Mouse (Mus musculus) heart, adult 2 months (tissue): ENCODE data around the gene Nhp2. TPM values are rescaled to one million over a fixed set of nuclear protein-coding genes. Genes with fewer than 3 reads are reported as not detected.
A peak's percentile ranks its signal among the peaks of the same experiment; 100 is the strongest.

Experiments used
- DNase-seq, 2 experiments: peaks; one replicate each; pipeline ENCODE4 v3.0.0; 2021
- H3K27ac ChIP-seq: fragments of 200-600 bp; 2 replicates; pipeline ENCODE4 v1.8.1; 2022
- H3K27me3 ChIP-seq: fragments of 200-500 bp; 2 replicates; pipeline ENCODE4 v1.6.1; 2012; ENCODE audit warnings: mild to moderate bottlenecking, low read length, inconsistent platforms, mixed read lengths; ENCODE audit not compliant: control insufficient read depth, insufficient read depth
- H3K36me3 ChIP-seq: fragments of 200-500 bp; 2 replicates; pipeline ENCODE4 v1.6.1; 2012; ENCODE audit warnings: low read length, inconsistent platforms; ENCODE audit not compliant: control insufficient read depth, insufficient read depth
- H3K4me1 ChIP-seq: fragments of 200-500 bp; 2 replicates; pipeline ENCODE4 v1.6.1; 2011; ENCODE audit warnings: low read length; ENCODE audit not compliant: control insufficient read depth, insufficient read depth
- H3K4me3 ChIP-seq: fragments of 200-600 bp; 2 replicates; pipeline ENCODE4 v1.8.1; 2022
- H3K79me2 ChIP-seq: fragments of 200-500 bp; replicated peaks from 2 replicates; pipeline ENCODE4 v1.6.1; 2012; ENCODE audit warnings: mild to moderate bottlenecking, inconsistent platforms, low read length, moderate library complexity, mixed read lengths; ENCODE audit not compliant: control insufficient read depth, insufficient read depth
- H3K9ac ChIP-seq: fragments of 200-500 bp; 2 replicates; pipeline ENCODE4 v1.6.1; 2012; ENCODE audit warnings: low read depth, mild to moderate bottlenecking, control low read depth, inconsistent platforms, low read length, mixed read lengths
- CTCF ChIP-seq: fragments of 200-600 bp; IDR thresholded peaks from 2 replicates; pipeline ENCODE4 v1.8.1; 2022; ENCODE audit warnings: antibody characterized with exemption, mild to moderate bottlenecking, moderate library complexity
- EP300 ChIP-seq: fragments of 200-500 bp; IDR thresholded peaks from 2 replicates; pipeline ENCODE4 v1.6.1; 2011; ENCODE audit warnings: low read depth, low read length, control low read depth; ENCODE audit not compliant: insufficient read depth
- POLR2A ChIP-seq: fragments of 200-500 bp; IDR thresholded peaks from 2 replicates; pipeline ENCODE4 v1.6.1; 2011; ENCODE audit warnings: mild to moderate bottlenecking, low read depth, low read length, control low read depth; ENCODE audit not compliant: insufficient read depth
- WGBS: fragments of 180-500 bp; shearing (Covaris S2); methylation state at CpG from one replicate; pipeline ENCODE4 v1.1.7; 2018; 5-methylcytosine and 5-hydroxymethylcytosine counted together
- intact Hi-C: fragments of 180-260 bp; cut with DNase I; formaldehyde crosslinking; loops from one replicate; pipeline ENCODE4 v1.15.1; 2025
- polyA plus RNA-seq: library from polyadenylated mRNA; depleted of rRNA; stranded (reverse); fragments of >200 nt; gene quantifications from 2 replicates; pipeline ENCODE4 v1.2.3, GENCODE M21; 2012
- total RNA-seq, 2 experiments: library from RNA; stranded (reverse); gene quantifications; 2 replicates each; pipeline ENCODE4 v1.2.3; 2021

The Nhp2 gene
- total and polyA plus RNA-seq, 3 experiments, result 18.4 to 24.8 (median 19.0) TPM

DNA sequence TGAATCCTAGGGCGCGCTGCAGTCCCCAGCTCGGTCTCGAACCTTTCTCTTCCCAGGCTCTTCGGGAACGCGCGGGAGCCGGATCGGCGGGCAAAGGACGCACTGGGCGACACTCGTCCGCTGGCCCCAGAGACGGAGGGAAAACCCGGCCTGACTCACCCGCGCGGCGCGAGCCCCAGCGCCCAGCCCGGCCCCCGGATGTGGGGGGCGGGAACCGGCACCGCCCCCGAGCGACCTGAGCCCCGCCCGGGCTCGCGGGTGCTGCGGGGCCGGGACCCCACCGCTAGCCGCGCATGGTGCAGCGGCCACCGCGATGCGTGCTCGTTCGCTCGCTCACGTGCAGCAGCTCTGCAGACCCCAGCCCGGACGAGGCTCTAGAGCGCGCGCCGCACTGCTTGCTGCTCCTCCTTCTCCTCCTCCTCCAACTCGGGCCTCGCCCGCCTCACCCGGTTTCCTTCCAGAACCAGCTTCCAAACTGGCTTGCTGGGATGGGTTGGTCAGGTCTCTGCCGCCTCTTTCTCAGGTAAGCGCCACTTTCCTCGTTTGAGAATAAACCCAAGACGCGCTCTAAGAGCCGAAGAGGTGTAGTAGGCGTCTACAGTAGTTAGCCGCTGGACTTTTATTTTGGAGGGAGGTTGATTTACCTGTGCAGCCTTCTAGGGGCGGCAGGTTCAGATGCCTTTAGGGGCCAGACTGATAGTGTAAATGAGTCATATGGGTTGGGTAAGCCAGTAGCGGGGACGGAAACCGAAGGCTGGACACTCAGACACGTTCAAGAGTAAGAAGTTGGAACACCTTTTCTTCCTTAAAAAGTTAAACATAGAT lies 31.4 kb downstream of the Nhp2 start, which contains the start of the genes N4bp3 and D930048N14Rik:
Gene N4bp3, minus strand, starts transcription at position 152 of the 825 bp plus-strand sequence.
Gene D930048N14Rik, plus strand, starts transcription at position 264 of the 825 bp plus-strand sequence.
- H3K27ac ChIP-seq, result peak within 1 kb of the TSS; percentile 86

DNA sequence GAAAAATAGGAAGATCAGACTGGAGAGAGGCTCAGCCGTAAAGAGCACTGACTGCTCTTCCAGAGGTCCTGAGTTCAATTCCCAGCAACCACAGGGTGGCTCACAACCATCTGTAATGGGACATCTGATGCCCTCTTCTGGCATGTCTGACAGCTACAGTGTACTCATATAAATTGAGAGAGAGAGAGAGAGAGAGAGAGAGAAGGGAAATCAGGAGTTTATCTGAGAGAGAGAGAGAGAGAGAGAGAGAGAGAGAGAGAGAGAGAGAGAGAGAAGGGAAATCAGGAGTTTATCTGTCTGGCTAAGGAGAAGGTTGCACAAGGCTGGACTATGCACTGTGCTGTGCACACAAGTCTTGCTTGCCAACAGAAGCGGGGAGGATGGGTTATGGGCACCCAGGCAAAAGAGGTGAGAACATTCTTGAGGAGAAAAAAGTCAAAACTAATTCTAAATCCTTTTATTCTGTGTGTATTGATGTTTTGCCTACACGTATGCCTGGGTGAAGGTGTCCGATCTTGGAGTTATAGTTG lies 33.4 kb downstream of the Nhp2 start:
- H3K27me3 ChIP-seq, result no peaks in the 10 kb centered on the region
- no peaks in the 10 kb centered on the region for H3K79me2 ChIP-seq
- 94% methylated on average over 4 of the region's 4 CpGs for WGBS
- no peak overlapping the region for H3K27ac ChIP-seq
- H3K4me1 ChIP-seq, result 0 out of 2 replicates have a peak, but pooled peaks cover 1% of the 10 kb centered on the region
- DNase-seq, result no peak
- intact Hi-C loops, result loop anchor here (2.0 kb wide), 2 partner anchors 28 to 34 kb away; partner anchors contain the start of gene Nhp2
- TF ChIP-seq POLR2A (no peak), CTCF (no peak), EP300 (no peak)
- H3K36me3 ChIP-seq, result no peaks in the 10 kb centered on the region
- H3K4me3 ChIP-seq, result no peak overlapping the region
- no peak overlapping the region for H3K9ac ChIP-seq

More for the DNA sequence above, 31.4 kb downstream of the Nhp2 start, which contains the start of the genes N4bp3 and D930048N14Rik:
- Histone ChIP-seq H3K4me3 (peak within 1 kb of the TSS; percentile 76), H3K27me3 (no peaks in the 10 kb centered on the region), H3K9ac (peak within 1 kb of the TSS; percentile 87), H3K36me3 (no peaks in the 10 kb centered on the region), H3K79me2 (no peaks in the 10 kb centered on the region), H3K4me1 (peaks cover 5% of the 10 kb centered on the region)
- intact Hi-C loops, result no loop called here
- peak; percentile 89 for DNase-seq
- TF ChIP-seq EP300 (no peak), POLR2A (peak; percentile 68), CTCF (peak; percentile 34)
- 2% methylated on average over 67 of the region's 70 CpGs for WGBS

DNA sequence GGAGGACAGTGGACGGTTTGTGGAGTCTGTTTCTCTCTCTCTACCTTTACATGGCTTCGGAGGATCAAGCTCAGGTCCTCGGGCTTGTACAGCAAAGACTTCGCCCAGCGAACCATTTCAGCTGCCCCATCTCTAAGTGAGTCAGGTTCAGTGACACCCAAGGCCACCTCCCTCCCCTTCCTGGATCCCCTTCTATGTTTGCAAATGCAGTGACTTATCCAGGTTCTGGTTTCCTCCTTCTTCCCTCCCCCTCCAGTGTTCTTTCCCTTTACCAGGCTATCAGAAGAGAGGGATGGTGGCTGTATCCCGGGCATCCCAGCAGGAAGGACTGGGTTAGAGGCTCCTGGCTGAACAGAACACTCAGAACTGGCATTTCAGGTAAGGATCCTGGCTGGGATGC lies 34.2 kb downstream of the Nhp2 start:
- H3K9ac ChIP-seq, result no peak overlapping the region
- TF ChIP-seq POLR2A, result no peak
- TF ChIP-seq EP300, result no peak
- no peak for TF ChIP-seq CTCF
- no peak overlapping the region for H3K4me3 ChIP-seq
- no peaks in the 10 kb centered on the region for H3K27me3 ChIP-seq
- intact Hi-C loops, result loop anchor here (2.0 kb wide), 2 partner anchors 27 to 35 kb away; partner anchors contain the start of gene Nhp2
- WGBS, result 86% methylated on average over 6 of the region's 6 CpGs
- no peaks in the 10 kb centered on the region for H3K36me3 ChIP-seq
- peaks cover 1% of the 10 kb centered on the region; the same call in 1 of the 2 replicates for H3K4me1 ChIP-seq
- H3K79me2 ChIP-seq, result no peaks in the 10 kb centered on the region
- no peak overlapping the region for H3K27ac ChIP-seq
- no peak for DNase-seq

DNA sequence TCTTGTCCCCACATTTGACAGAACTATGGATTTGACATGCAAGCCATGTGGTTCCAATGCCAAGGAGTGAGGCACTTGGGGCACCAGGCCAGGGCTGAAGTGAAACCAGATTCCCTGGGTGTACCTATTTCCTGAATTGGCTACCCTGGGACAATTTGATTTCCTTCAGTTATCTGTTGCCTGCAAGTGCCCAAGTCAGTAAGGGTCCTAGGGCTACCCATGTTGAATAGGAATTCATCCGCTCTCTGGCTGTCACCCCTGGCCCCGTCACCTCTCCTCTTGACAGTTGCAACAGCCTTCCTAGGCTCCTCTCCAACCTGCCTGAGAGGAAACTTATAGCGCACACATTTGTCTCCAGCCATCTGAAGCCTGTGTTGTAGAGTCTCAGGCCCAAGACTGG lies 35.4 kb downstream of the Nhp2 start:
- intact Hi-C loops, result no loop called here
- no peak overlapping the region for H3K9ac ChIP-seq
- H3K27me3 ChIP-seq, result no peaks in the 10 kb centered on the region
- WGBS, result 94% methylated on average over 3 of the region's 3 CpGs
- no peak overlapping the region for H3K27ac ChIP-seq
- no peaks in the 10 kb centered on the region for H3K36me3 ChIP-seq
- peaks cover 4% of the 10 kb centered on the region for H3K4me1 ChIP-seq
- H3K4me3 ChIP-seq, result no peak overlapping the region
- no peak for TF ChIP-seq EP300
- TF ChIP-seq POLR2A, result no peak
- TF ChIP-seq CTCF, result no peak
- no peak for DNase-seq
- no peaks in the 10 kb centered on the region for H3K79me2 ChIP-seq

DNA sequence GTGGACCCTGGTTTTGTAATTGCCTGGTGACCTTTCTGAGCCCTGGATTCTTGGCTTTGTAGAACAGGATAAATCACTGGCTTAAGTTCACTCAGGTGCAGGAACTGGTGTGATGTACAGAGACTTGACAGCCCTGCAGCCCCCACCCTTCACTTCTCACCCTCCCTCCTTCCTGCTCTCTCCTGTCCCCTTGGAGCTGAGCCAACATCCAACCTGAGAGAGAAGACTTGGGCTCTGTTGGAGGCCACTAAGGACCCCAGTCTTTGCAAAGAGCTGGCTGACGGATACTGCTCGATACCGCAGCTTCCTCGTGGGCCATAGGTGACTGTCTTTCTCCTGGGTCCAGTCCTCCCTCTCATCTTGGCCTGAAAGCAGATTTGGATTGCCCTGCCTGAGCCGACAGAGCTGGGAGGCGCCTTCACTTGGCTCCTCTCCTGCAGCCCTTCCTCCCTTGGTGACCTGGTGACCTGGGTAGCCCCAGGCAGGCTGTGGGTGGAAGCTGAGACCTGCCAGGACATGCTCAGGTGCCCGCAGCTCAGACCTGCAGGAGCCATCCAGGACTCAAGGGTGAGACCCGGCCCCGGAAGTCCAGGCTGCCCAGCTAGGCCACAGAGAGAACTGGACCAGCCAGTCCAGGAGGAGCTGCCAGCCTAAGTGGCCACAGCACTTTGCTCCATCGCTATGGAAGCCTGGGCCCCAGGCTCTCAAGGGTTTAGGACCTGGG lies 37.4 kb downstream of the Nhp2 start:
- H3K9ac ChIP-seq, result no peak overlapping the region
- peaks cover 4% of the 10 kb centered on the region for H3K4me1 ChIP-seq
- TF ChIP-seq EP300 (no peak), POLR2A (no peak), CTCF (no peak)
- H3K79me2 ChIP-seq, result no peaks in the 10 kb centered on the region
- intact Hi-C loops, result no loop called here
- no peak overlapping the region for H3K4me3 ChIP-seq
- H3K36me3 ChIP-seq, result no peaks in the 10 kb centered on the region
- DNase-seq, result peak in 1 of 2 experiments; percentile 44
- H3K27ac ChIP-seq, result peak overlapping the region; percentile 17; the same call in 1 of the 2 replicates
- H3K27me3 ChIP-seq, result no peaks in the 10 kb centered on the region
- 63% methylated on average over 10 of the region's 10 CpGs for whole genome bisulfite sequencing

DNA sequence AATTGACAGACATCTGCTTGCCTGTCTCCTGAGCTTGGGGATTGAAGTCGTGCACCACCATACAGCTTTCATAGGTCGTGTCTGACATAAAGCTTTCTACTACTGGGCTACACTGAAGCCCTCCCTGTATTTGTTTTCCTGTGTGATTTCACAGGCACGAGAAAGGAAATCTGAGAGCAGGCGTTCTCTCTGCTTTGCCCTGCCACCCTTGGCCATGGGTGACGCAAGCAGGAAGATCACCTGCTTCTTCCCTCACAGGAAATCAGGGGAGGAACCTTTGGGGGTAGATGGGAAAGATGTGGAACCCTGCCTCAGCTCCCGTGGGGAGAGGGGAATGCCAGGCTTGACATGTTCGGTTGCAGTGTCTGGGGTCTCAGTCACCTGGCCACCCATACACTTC lies 38.8 kb downstream of the Nhp2 start:
- Histone ChIP-seq H3K27ac (peak overlapping the region; percentile 47), H3K4me3 (no peak overlapping the region), H3K9ac (no peak overlapping the region), H3K4me1 (peaks cover 4% of the 10 kb centered on the region), H3K36me3 (no peaks in the 10 kb centered on the region), H3K27me3 (no peaks in the 10 kb centered on the region), H3K79me2 (no peaks in the 10 kb centered on the region)
- intact Hi-C loops, result no loop called here
- WGBS, result 38% methylated on average over 7 of the region's 7 CpGs
- TF ChIP-seq CTCF (no peak), EP300 (no peak), POLR2A (no peak)
- DNase-seq, result no peak
